Mouse (Mus musculus) heart, embryonic 14.5 days (tissue): ENCODE results near the gene Figla. TPM values are rescaled to one million over a fixed set of nuclear protein-coding genes. Genes with fewer than 3 reads are reported as not detected.

Experiments used
- ATAC-seq: fragments of 200-750 bp; cut with Nextera tagmentation; 2 replicates; pipeline ENCODE4 v1.8.0; 2017; ENCODE audit warnings: low read depth, moderate TSS enrichment; ENCODE audit not compliant: insufficient number of reproducible peaks, insufficient read depth, low FRiP score
- H3K27ac ChIP-seq, 2 experiments: fragments of 200-500 bp in 1 of 2; fragments of 300-500 bp in 1 of 2; sonication (generic) in 1 of 2; replicated peaks in 1 of 2; 2 replicates each; pipeline ENCODE4 v1.5.1; 2012 to 2014; ENCODE audit warnings: low read depth in 2 of 2, low read length in 2 of 2, control low read depth in 1 of 2, mild to moderate bottlenecking in 1 of 2, mixed read lengths in 1 of 2; ENCODE audit not compliant: control insufficient read depth in 1 of 2, insufficient read depth in 1 of 2
- H3K27me3 ChIP-seq: fragments of 300-500 bp; sonication (generic); 2 replicates; pipeline ENCODE4 v1.6.1; 2014; ENCODE audit warnings: mild to moderate bottlenecking, low read length, control low read depth; ENCODE audit not compliant: control insufficient read depth, insufficient read depth
- H3K36me3 ChIP-seq: fragments of 300-500 bp; sonication (generic); 2 replicates; pipeline ENCODE4 v1.6.1; 2014; ENCODE audit warnings: mild to moderate bottlenecking, control low read depth, low read length, mixed read lengths; ENCODE audit not compliant: control insufficient read depth, insufficient read depth
- H3K4me1 ChIP-seq, 2 experiments: fragments of 200-500 bp in 1 of 2; fragments of 300-500 bp in 1 of 2; sonication (generic) in 1 of 2; 2 replicates each; pipeline ENCODE4 v1.6.1; 2012 to 2014; ENCODE audit warnings: low read length in 2 of 2, control low read depth in 1 of 2, mixed read lengths in 1 of 2; ENCODE audit not compliant: control insufficient read depth in 2 of 2, insufficient read depth in 2 of 2
- H3K4me2 ChIP-seq: fragments of 300-500 bp; sonication (generic); 2 replicates; pipeline ENCODE4 v1.6.1; 2014; ENCODE audit warnings: mild to moderate bottlenecking, low read length
- H3K4me3 ChIP-seq, 2 experiments: fragments of 200-500 bp in 1 of 2; fragments of 300-500 bp in 1 of 2; sonication (generic) in 1 of 2; 2 replicates each; pipeline ENCODE4 v1.5.1; 2012 to 2014; ENCODE audit warnings: low read length in 2 of 2, mild to moderate bottlenecking in 2 of 2, control low read depth in 1 of 2, low read depth in 1 of 2, moderate library complexity in 1 of 2; ENCODE audit not compliant: control insufficient read depth in 1 of 2, insufficient read depth in 1 of 2
- H3K9ac ChIP-seq: fragments of 300-500 bp; sonication (generic); 2 replicates; pipeline ENCODE4 v1.6.1; 2014; ENCODE audit warnings: mild to moderate bottlenecking, low read length
- H3K9me3 ChIP-seq: fragments of 300-500 bp; sonication (generic); 2 replicates; pipeline ENCODE4 v1.6.1; 2016; ENCODE audit warnings: low read length, control low read depth; ENCODE audit not compliant: control insufficient read depth
- WGBS: fragments of 180-500 bp; shearing (Covaris S2); extraction: QIAGEN DNeasy Blood & Tissue Kit; methylation state at CpG from one replicate; pipeline ENCODE4 v1.1.7; 2014; 5-methylcytosine and 5-hydroxymethylcytosine counted together
- polyA plus RNA-seq: library from polyadenylated mRNA; unstranded; fragments of >200 nt; fragmentation: Nextera tagmentation; extraction: Ambion mirVana; gene quantifications from 2 replicates; pipeline ENCODE4 v1.2.1, GENCODE M21; 2014

The Figla gene
- polyA plus RNA-seq, 1 experiment from 2014 or later, result not detected

- Histone ChIP-seq H3K4me1 (no peaks in the 10 kb centered on the region), H3K4me3 (no peak overlapping the region), H3K9me3 (no peaks in the 10 kb centered on the region), H3K4me2 (no peak overlapping the region), H3K27ac (no peak overlapping the region), H3K9ac (no peak overlapping the region), H3K27me3 (no peaks in the 10 kb centered on the region; the same call in 1 of the 2 replicates), H3K36me3 (no peaks in the 10 kb centered on the region)
- ATAC-seq, result no peak
- WGBS, result 65% methylated on average over 5 of the region's 5 CpGs
Observed at GRCm38 (mm10) chr6:86069009-86069408, 53.0 kb downstream of the Figla start.

DNA sequence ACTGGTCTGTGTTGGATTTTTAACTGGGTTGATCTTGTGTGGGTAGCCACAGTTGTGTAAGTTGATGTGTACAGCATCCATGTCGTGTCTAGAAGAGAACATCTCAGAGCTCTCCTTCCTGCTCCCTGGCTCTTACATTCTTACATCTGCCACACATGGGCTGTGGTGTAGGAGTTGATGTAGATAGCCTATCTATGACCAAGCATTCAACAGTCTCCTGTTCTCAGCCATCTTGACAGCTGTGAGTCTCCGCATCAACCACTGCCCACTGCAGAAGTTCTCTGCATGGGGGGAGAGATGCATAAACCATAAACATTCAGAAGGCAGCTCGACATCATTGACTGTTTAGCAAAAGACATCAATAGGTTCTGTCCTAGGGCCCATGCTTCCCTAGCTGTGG is 53.9 kb downstream of the Figla start:
- Histone ChIP-seq H3K4me1 (no peaks in the 10 kb centered on the region), H3K4me2 (no peak overlapping the region), H3K27me3 (no peaks in the 10 kb centered on the region; the same call in 1 of the 2 replicates), H3K4me3 (no peak overlapping the region), H3K27ac (no peak overlapping the region), H3K9me3 (no peaks in the 10 kb centered on the region), H3K36me3 (no peaks in the 10 kb centered on the region), H3K9ac (no peak overlapping the region)
- no peak for ATAC-seq
- 79% methylated on average over 3 of the region's 3 CpGs for WGBS

GRCm38 (mm10) chr6:86070277-86070676 is 54.3 kb downstream of the Figla start:
- 68% methylated on average over 7 of the region's 7 CpGs for WGBS
- ATAC-seq, result no peak
- H3K36me3 ChIP-seq, result no peaks in the 10 kb centered on the region
- no peaks in the 10 kb centered on the region for H3K4me1 ChIP-seq
- no peak overlapping the region for H3K4me2 ChIP-seq
- no peaks in the 10 kb centered on the region for H3K9me3 ChIP-seq
- no peak overlapping the region for H3K4me3 ChIP-seq
- H3K27me3 ChIP-seq, result no peaks in the 10 kb centered on the region; the same call in 1 of the 2 replicates
- H3K27ac ChIP-seq, result no peak overlapping the region
- no peak overlapping the region for H3K9ac ChIP-seq

Other genes with a start within 250 kb of the Figla start
- gene Nat8f6, start 195.2 kb upstream of the Figla start, polyA plus RNA-seq, result not detected in 2 replicates
- gene Nat8f5, start 195.2 kb upstream of the Figla start, polyA plus RNA-seq, result not detected in 2 replicates
- not detected in 2 replicates for gene Nat8, start 184.1 kb upstream of the Figla start, polyA plus RNA-seq
- gene Nat8f2, start 147.0 kb upstream of the Figla start, polyA plus RNA-seq, result not detected in 2 replicates
- 2.6 TPM in 2 replicates for gene Nat8f4, start 111.3 kb upstream of the Figla start, polyA plus RNA-seq
- gene Tprkb, start 104.3 kb upstream of the Figla start, polyA plus RNA-seq, result 23.9 TPM in 2 replicates
- gene Nat8f1, start 100.5 kb upstream of the Figla start, polyA plus RNA-seq, result 4.3 and 5.4 TPM in 2 replicates
- gene Dusp11, start 54.5 kb upstream of the Figla start, polyA plus RNA-seq, result 49.8 TPM in 2 replicates
- gene Add2, start 12.5 kb downstream of the Figla start, polyA plus RNA-seq, result 1.7 and 2.3 TPM in 2 replicates
- 4.2 and 4.5 TPM in 2 replicates for gene Tgfa, start 179.1 kb downstream of the Figla start, polyA plus RNA-seq